In genomic region chr19:25207731-25208361, GRCm38 (mm10) we compare ENCODE assay signal across 9 mouse cellular contexts. TPM values are rescaled to one million over a fixed set of nuclear protein-coding genes. Genes with fewer than 3 reads are reported as not detected.
DNase-seq lines count a peak whose midpoint lies in the region; ATAC-seq lines count a peak whose summit lies in the region.
"Had no signal": no experiment of that assay in that cellular context is flagged by ENCODE, and none has a peak within 500 bp of the region (broad histone marks: within the 10 kb centered on the region; RNA-seq: fewer than 3 reads in every experiment).

No protein-coding gene starts in this region.

- H3K4me1 ChIP-seq in embryonic facial prominence, embryonic 12.5 days, result peaks cover 12% of the 10 kb centered on the region
- H3K4me1 ChIP-seq in limb, embryonic 13.5 days, result peaks cover 31% of the 10 kb centered on the region

- ATAC-seq in embryonic facial prominence, embryonic 12.5 days (ENCODE audit: insufficient number of reproducible peaks, insufficient read depth, low FRiP score, low TSS enrichment), result no peak
- peak; percentile 48; the same call in 1 of the 2 replicates for ATAC-seq in limb, embryonic 13.5 days (ENCODE audit: low FRiP score, low read depth)
- no peak for ATAC-seq in monocyte, adult 5-6 weeks (replicated peaks; ENCODE audit: insufficient number of reproducible peaks, low FRiP score, low TSS enrichment, poor library complexity, severe bottlenecking)

- 5% methylated on average over 23 of the region's 23 CpGs for WGBS in embryonic facial prominence, embryonic 12.5 days
- WGBS in limb, embryonic 13.5 days, result 15% methylated on average over 23 of the region's 23 CpGs

- DNase-seq in kidney, adult 11 months, result peak; percentile 56
- no peak for DNase-seq in kidney, postnatal 4 days
- DNase-seq in heart, postnatal 36 days, result peak; percentile 26 to 35
- no peak for DNase-seq in T-cell, adult 2 months (ENCODE audit: low spot score)
- DNase-seq in adrenal gland, adult 18-20 months (ENCODE audit: low spot score in 2 of 2), result no peak

- peak overlapping the region; percentile 41 for H3K4me2 ChIP-seq in embryonic facial prominence, embryonic 12.5 days (replicated peaks)
- H3K4me2 ChIP-seq in limb, embryonic 13.5 days (replicated peaks), result peak overlapping the region; percentile 50

- H3K36me3 ChIP-seq in embryonic facial prominence, embryonic 12.5 days, result no peaks in the 10 kb centered on the region
- no peaks in the 10 kb centered on the region for H3K36me3 ChIP-seq in limb, embryonic 13.5 days
- H3K36me3 ChIP-seq: G1E had no signal

- H3K9ac ChIP-seq in embryonic facial prominence, embryonic 12.5 days, result no peak overlapping the region
- peak overlapping the region; percentile 13; the same call in 1 of the 2 replicates for H3K9ac ChIP-seq in limb, embryonic 13.5 days

- H3K4me3 ChIP-seq in embryonic facial prominence, embryonic 12.5 days, result 0 out of 2 replicates have a peak overlapping the region, but pooled peaks have one; percentile 18
- peak overlapping the region; percentile 14; the same call in 1 of the 2 replicates for H3K4me3 ChIP-seq in limb, embryonic 13.5 days

- H3K9me3 ChIP-seq in embryonic facial prominence, embryonic 12.5 days, result no peaks in the 10 kb centered on the region
- H3K9me3 ChIP-seq in limb, embryonic 13.5 days, result no peaks in the 10 kb centered on the region

- H3K27me3 ChIP-seq in embryonic facial prominence, embryonic 12.5 days, result 0 out of 2 replicates have a peak, but pooled peaks cover 2% of the 10 kb centered on the region
- no peaks in the 10 kb centered on the region for H3K27me3 ChIP-seq in limb, embryonic 13.5 days

- intact Hi-C loops in heart, postnatal 36 days (cut with DNase I), result no loop called here

- H3K27ac ChIP-seq in embryonic facial prominence, embryonic 12.5 days, result 0 out of 2 replicates have a peak overlapping the region, but pooled peaks have one; percentile 11
- no peak overlapping the region for H3K27ac ChIP-seq in limb, embryonic 13.5 days

RNA-seq across cellular contexts. Expression of gene Kank1, which starts 28.9 kb away (rescaled TPM):
- 25.5 and 27.6 TPM in 2 replicates for polyA plus RNA-seq in embryonic facial prominence, embryonic 12.5 days (2016; fragmentation: Nextera tagmentation; extraction: Ambion mirVana)
- total RNA-seq in heart, postnatal 36 days (2021), result 10 to 100 TPM; 38.6 to 44.7 TPM
- 51.6 and 59.1 TPM in 2 replicates for polyA plus RNA-seq in limb, embryonic 13.5 days (2015; fragmentation: Nextera tagmentation; extraction: Ambion mirVana)
- not detected in 3 replicates for total RNA-seq in monocyte, adult 5-6 weeks (2017)
- total RNA-seq in adrenal gland, adult 18-20 months (2021), result 10 to 100 TPM; 11.2 to 17.6 TPM
- polyA plus RNA-seq: G1E had no signal

Comparison
In these comparisons a context has a peak if more than half of its experiments do, and no peak if none do; other contexts are left out.
1. DNase-seq: peak in kidney, adult 11 months (single experiment) and heart, postnatal 36 days (2 of 2); none in kidney, postnatal 4 days (0 of 2), T-cell, adult 2 months (single experiment) and adrenal gland, adult 18-20 months (0 of 2).
2. RNA of gene Kank1, which starts 28.9 kb away (total RNA-seq): 38.6 to 44.7 TPM in heart, postnatal 36 days and 11.2 to 17.6 TPM in adrenal gland, adult 18-20 months; not detected in monocyte, adult 5-6 weeks; every median in the first group is over 10 times any median in the second.